Mouse (Mus musculus) myocyte (in vitro differentiated cells): ENCODE measurements at regions not wholly inside any gene's neighbourhood (a gene's known extent, or its start where the extent isn't known, plus 50 kb on each side); places are given as distances from the start of the nearest gene placed in this dataset.

Source experiments
- MYOD1 ChIP-seq, 3 experiments: IDR thresholded peaks; one replicate each; pipeline ENCODE4 v1.6.1; 2011; ENCODE audit warnings: control low read depth in 2 of 3, low read depth in 2 of 3, mild to moderate bottlenecking in 2 of 3, moderate library complexity in 1 of 3; ENCODE audit not compliant: insufficient read length in 2 of 3, control insufficient read depth in 1 of 3
- POLR2A ChIP-seq: IDR thresholded peaks from one replicate; pipeline ENCODE4 v1.6.1; 2011; ENCODE audit warnings: low read depth, mild to moderate bottlenecking, control low read depth, moderate library complexity; ENCODE audit not compliant: insufficient read length
- TCF12 ChIP-seq: IDR thresholded peaks from one replicate; pipeline ENCODE4 v1.6.1; 2011; ENCODE audit warnings: mild to moderate bottlenecking, control low read depth; ENCODE audit not compliant: poor library complexity, insufficient read depth, severe bottlenecking
- TCF3 ChIP-seq: IDR thresholded peaks from one replicate; pipeline ENCODE4 v1.6.1; 2011; ENCODE audit warnings: low read depth, control low read depth; ENCODE audit not compliant: insufficient read length
- USF1 ChIP-seq: IDR thresholded peaks from one replicate; pipeline ENCODE4 v1.6.1; 2011; ENCODE audit warnings: low read depth, mild to moderate bottlenecking, control low read depth, moderate library complexity

- no peak for TF ChIP-seq TCF3
- TF ChIP-seq TCF12: no peak
- no peak for TF ChIP-seq POLR2A
- TF ChIP-seq MYOD1 (IDR thresholded peaks at IDR 0.05; ENCODE audit: control insufficient read depth in 1 of 3, insufficient read length in 2 of 3, low read depth in 2 of 3): no peak
- no peak for TF ChIP-seq USF1
These were observed 143.2 kb upstream of the Irf2bp2 start for GRCm38 (mm10) chr8:126737032-126737431.
